Mouse (Mus musculus) A20 (cell line): ENCODE data around the gene Bloc1s6.

Experiments
- DNase-seq: peaks from one replicate; pipeline ENCODE4 v3.0.0-alpha.2; 2011; ENCODE audit warnings: low read depth, low spot score

Gene Bloc1s6

DNA sequence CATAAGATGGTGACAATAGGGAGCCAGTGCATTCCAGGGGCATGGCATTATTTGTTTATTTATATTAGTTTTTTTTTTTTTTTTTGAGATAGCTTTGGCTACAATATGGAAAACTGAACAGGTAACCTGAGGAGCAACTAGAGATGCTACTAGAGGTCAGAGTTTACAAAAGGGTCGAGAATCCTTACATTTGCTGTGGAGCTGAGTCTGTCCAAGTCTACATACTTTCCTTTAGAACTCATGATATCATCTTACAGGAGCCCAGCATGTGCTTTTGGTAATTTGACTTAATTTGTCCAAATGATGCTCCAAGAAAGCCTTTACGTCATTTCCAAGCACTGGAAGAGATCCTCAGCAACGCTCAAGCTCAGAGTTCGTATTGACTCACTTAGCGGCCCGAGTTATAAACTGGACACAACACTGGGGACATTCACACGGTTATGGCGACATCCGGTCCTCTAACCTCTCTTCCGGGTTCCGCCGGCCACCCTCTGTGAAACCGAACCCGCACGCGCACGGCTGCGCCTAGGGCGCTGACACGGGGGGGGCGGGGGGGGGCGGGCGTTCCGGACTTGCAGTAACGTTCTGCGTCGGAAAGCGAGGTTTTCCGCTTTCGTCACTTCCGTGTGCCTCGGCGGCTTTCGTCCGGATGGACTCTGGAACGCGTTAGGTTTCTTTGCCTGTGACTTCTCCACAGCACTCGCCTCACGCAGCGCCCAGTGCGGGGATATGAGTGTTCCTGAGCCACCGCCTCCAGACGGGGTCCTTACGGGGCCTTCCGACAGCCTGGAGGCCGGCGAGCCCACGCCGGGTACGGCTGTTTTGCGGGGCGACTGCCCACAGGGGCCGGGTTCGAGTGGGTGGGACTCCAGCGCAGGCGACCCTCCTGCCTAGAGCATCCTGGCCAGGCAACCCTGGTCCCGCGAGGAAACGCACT is at the start of gene Bloc1s6:
TSS of gene Bloc1s6 (plus strand) at position 610 of the 937 bp plus-strand sequence.
- DNase-seq = peak; percentile 95

DNA sequence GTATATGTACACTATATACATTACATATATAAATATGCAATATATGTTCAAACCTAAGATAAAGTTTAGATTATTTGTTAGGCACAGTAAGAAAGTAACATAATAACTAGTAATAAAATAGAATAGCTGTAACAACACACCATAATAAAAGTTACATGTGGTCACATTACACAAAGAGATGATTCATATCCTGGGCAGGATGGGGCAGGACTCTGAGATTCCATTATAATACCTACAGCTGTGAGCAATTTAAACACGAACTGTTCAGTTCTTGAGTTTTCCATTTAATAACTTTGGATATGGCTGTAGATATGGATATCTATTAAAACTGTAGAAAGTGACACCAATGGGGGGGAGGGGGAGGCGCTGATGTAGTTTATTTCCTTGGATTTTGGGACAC is 40.8 kb upstream of the Bloc1s6 start:
- no peak for DNase-seq

DNA sequence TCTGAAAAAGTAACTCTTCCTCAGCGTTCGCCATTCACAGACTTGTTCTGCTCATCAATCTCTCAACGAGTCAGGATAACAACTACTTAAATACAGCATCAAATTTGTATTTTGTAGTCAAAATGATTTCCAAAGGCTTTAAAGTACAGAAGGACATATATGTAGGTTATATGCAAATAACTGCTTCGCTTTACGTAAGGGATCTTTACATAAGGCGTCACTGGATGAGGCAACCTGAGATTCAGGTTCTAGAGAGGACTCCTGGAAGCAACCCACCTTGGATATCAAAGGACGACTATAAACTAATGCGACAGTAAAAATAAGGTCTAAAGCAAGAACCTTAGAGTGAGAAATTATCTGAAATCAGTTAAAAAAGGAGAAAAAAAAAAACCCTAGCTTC is 37.3 kb upstream of the Bloc1s6 start:
- DNase-seq = no peak

DNA sequence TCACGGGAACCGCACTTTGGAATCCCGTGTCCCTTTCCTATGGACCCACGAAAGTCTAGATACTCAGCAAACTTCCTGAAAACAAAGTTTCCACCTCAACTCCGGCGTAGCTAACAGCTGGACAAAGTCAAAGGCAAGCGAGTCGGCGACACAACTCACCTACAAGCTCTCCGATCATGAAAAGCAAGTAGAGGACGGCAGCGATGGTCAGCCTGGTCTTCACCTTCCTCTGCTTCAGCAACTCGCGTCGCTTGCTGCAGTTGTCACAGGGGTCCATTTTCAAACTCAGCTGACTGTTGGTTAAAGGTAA is 36.5 kb upstream of the Bloc1s6 start:
- DNase-seq = no peak

DNA sequence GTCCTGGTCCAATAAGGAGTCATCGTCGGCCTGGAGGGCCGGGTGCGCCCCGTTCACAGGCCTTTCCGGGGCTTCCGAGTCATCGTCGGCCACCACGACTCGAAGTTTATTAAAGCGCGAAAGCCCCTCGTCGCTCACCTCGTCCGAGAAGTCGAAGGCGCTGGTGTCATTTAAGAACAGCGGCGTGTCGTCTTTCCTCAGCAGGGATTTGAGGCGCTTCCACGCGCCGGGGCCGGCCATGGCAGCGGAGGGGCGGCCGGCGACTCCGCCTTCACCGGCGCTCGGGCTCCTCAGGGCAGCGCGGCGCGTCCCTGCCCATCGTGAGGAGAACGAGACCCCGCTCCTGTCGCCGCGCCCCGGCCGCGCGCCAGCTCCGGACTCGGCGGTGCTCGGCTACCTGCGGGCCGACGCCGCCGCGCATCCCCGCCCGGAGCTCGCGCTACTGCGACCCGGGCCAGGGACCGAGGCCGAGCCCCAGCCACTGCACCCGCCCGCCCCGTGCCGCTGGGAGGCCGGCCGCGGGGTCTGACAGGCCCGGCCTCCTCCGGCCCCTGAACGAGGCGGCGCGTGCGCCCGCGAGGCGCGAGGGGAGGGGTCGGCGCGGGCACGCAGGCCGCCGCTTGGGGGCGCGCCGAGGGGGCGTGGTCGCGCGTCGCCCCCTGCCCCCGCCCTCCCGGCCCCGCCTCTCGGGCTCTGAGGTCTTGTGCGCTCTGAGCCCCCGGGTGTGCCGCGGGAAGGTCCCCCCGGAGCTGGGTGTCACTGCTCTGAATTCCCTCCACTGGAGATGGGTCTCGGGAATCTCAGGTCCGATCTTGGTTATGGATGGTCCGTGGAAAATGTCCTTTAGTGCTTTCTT is 35.9 kb upstream of the Bloc1s6 start, which contains the start of gene Slc30a4:
TSS of gene Slc30a4 (minus strand) at position 483 of the 856 bp plus-strand sequence.
- peak; percentile 55 for DNase-seq

DNA sequence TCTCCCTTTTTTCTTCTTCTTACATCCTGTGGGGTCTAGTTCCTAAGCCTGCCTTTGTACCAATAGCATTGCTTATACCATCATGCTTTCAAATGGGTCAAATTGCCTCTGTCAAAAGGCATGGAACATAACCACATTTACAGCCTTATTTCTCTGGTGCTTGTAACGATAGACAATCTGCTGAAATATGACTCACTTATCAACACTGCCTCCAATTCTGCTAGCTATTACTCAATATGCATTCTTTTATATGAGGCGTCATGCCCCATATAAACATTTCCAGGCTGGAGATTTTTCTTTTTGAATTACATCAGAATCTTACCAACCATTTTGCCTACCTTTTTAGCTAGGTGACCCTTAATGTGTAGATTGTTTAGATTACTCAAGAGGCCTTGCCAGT is 33.7 kb upstream of the Bloc1s6 start:
- no peak for DNase-seq

DNA sequence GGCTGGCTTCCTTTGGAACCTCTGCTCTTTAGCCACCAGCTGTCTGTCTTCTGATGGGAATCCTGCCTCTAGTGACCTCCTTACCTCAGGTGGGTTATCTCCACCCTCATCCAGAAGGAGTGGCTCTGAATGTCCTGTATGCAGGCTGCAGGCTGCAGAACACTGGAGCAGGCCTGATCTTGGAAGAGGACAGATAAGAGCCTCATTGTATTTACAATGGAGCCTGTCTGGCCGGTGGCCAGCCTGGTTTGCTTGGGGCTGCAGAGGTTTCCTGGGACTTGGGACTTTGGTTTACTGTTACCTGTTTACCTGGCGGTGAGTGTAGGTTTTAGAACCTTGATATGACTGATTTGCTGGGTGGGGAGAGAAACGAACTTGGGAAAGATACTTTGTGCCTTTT is 30.2 kb upstream of the Bloc1s6 start:
- DNase-seq = no peak

DNA sequence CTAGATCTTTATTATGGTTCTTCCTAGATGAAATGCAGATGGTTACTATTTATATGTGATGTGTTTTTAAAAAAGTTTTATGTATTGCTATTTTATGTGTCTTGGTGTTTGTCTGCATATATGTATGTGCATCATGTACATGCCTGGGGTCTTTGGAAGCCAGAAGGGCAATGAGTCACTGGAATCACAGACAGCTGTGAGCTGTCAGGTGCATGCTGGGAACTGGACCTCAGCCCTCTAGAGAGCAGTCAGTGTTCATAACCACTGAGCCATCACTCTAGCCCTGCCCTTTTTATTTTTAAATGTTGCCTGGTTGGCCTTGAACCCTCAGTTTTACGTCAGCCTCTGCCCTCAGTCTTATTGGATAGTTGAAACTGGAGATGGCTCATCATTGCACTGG is 29.1 kb upstream of the Bloc1s6 start:
- DNase-seq = no peak

DNA sequence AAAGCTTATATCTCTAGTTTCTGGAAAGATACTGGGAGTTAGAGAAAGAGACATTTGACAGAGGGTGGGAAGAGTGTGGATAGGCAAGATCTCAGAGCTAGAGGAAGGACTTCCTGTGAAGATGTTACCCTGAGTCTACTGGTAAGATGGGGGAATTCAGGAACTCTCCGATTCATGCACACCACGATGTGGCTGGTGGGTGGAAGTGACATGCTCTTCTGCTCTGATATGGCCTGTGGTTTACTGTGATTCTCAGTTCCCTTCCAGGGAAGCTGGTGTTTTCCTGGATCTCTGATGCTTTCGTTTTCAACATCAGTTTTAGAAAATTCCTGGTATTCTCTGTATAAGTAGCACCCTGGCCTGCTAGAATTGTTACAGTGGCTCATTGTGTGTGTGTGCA is 26.4 kb upstream of the Bloc1s6 start:
- DNase-seq = no peak

DNA sequence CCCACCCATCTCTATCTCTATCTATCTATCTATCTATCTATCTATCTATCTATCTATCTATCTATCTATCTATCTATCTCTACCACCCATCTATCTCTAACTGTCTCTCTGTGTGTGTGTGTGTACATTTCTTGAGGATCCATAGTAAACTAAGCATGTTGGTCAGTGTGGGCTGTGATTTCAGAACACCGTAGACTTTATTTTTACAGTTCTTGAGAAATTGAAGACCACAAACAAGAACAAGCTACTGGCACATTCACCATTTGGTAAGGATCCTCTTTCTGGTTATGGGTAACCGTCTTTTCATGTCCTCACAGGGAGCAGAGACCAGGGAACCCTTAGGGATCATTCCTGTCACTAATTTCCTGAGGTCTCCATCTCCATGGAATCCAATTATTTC is 25.5 kb upstream of the Bloc1s6 start:
- no peak for DNase-seq

DNA sequence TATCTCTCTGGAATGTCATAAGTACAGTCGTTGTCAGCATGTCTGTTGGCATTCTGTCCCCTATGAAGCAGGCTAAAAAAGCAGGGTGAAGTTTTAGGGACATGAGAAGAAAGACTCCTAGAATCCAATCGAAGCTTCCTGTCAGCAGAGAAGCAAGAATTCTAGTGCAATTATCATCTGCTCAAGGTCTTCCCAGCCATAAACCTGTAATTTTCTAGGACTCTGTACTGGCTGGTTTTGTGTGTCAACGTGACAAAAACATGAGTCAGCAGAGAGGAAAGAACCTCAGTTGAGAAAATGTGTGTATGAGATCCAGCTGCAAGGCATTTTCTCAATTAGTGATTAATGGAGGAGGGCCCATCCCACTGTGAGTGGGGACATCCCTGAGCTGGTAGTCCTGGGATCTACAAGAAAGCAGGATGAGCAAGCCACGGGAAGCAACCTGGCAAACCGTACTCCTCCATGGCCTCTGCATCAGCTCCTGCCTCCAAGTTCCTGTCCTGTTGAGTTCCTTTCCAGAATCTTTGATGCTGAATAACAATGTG is 23.1 kb upstream of the Bloc1s6 start:
- DNase-seq = no peak

DNA sequence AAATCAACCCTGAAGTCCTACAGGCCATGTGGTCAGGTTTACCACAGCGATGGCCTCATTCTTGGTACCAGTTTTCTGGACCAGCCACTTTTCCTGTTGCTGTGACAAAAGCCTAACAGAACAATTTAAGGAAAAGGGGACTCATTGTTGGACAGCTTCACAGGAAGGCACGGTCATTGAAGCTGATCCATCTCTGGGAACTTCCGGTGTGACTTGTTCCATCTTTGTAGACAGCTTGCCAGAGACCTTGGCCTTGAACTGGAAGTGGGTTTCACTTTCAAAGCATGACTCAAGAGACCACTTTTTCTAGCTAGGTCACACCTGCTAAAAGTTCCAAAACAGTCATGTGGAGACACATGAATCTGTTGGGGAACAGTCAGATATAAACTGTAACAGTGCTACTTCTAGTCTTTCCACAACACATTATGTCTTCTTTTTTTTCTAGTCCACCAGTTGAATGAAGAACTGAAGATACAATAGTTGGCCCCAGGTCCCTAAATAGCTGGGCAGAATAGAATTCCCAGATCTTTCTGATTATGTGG is 21.9 kb upstream of the Bloc1s6 start:
- no peak for DNase-seq

DNA sequence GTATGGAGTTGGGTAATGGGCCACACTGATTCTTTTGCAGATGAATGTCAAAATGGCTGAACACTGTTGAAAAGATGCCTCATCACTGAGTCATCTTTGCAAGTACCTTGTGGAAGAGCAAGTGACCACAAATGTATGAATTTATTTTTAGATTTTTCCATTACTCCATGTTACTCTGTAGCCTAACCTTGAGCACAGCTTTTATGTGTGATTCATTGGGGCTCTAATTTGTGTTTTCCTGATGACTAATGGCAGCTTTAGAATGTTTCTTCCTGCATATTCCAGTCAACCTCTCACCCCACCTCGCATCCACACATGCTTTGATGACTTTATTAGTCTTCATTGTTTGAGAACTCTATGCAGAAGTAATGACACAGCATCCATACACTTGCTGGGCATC is 19.1 kb upstream of the Bloc1s6 start:
- no peak for DNase-seq

DNA sequence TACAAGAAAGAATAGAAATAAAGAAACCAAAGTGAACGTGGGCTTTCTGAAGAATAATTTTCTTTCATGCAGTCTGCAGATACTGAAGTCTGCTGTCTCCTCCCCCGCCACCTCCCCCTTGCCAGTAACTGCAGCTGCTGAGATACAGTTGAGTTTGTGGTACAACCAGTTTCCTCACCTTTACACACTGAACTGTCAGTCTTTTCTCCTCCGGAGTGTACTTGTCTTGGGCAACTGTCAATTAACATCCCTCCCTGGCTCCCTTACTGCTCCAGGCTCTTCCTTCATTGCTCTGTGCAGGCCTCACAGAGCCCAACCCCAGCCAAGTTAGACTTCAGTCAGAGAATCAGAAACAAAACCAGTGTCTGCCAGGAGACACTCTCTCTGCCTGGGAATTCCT is 17.7 kb upstream of the Bloc1s6 start:
- DNase-seq = no peak

DNA sequence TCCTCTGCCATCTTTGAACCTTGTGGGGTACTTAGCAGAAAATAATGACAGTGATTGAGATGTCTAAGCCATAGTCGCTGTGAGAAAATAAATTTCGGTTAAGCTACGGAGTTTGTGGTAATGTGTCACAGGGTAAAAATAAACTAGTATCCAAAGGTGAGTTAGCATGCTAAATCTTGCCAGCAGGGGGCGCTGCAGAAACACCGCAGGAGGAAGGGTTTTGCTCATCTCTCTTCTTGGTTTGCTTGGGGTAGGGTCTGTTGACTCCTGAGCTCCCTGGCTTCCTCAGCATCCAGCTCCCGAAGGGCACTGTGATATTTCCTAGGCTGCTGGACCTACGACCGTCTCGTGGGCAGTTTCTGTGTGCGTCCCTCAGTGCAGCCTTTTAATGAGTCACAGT is 12.7 kb upstream of the Bloc1s6 start:
- peak; percentile 64 for DNase-seq

DNA sequence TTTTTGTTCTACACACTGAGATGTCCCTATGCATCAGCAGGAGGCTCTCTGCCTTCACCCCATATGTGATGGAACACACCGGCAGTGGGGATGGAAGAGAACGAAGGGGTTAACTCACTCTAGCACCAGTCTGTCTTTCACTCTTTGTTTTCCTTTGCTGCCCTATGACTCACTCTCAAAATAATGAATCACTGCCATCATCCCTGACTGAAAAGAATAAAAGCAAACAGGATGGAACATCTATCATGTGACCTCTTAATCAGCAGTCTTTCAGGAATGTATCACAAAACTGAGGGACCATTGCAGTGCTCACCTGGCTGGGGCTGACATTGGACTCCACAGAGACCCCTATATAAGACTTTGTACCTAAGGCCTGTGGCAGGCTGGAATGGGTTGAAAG is 6.8 kb upstream of the Bloc1s6 start:
- no peak for DNase-seq

DNA sequence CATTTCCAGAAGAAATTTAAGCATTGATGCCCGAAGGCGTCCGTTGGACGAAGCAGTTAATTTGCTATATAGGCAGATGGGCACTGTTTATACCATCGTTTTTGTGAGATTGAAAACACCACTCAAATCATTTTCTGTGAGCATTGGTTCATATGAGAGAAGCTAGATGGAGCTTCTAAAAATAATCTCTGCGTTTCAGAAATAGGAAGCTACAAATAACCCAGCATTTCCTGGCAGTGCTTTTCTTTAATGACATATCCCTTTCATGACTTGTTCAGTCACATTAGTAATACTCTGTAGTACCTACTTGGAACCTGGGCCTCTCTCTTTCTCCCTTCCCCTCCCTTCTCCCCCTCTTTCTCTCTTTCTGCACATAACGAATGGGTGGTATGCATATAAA is 720 bp downstream of the Bloc1s6 start:
- no peak for DNase-seq

DNA sequence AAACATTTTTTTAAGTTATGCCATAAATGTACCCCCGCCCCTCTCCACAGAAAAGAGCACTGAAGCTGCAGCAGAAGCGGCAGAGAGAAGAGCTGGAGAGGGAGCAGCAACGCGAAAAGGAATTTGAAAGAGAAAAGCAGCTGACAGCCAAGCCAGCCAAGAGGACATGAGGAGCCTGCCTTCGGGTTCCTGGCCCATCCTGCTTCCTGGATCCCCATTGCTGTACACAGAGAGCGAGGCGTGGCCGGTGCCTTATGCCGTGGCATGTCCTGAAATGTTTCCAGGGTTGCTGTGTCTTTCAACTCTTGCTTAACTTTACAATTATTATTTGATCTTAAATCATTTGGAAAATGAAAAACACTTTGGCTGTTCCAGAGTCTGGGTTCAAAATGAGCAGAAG is 8.2 kb downstream of the Bloc1s6 start:
- no peak for DNase-seq

DNA sequence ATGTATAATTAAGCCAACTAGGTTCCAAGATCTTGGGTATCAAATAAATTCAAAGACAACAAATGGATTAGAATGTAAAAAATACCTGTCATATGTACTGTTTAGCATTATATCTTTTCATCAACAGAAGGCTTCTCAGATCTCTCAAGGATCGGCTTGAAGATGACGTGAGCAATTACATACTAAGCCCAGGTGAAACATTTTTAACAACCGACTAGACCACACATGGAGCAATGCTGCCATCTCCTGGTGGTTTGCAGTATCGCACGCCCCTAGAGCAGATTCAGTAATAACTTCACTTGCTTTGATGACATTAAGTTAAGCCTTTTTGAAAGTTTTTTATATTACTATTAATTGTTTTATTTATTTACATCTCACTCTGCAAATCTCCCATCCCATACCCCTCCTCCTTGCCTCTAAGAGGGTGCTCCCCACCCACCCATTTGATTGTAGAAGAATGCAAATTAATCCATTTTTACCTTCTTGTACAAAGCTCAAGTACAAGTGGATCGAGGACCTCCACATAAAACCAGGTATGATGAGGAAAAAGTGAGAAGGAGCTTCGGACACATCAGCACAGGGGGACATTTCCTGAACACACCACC is 15.5 kb downstream of the Bloc1s6 start:
- peak; percentile 66 for DNase-seq

DNA sequence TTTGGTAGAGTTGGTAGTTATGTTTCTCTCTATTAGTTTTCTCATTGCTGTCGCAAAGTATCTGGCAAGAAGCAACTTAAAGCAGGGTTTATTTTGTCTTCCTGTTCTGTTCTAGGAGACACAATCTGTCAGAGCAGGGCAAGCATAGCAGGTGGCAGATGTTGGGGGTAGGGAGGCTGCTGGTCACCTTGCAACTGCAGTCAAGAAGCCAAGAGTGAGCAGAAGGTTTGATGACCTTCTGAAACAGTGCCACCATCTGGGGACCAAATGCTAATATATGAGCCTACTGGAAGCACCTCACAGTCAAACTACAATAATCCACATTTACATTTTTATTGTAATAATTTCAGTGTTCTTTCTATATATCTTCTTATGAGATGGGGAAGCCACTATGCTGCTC is 21.5 kb downstream of the Bloc1s6 start:
- no peak for DNase-seq

DNA sequence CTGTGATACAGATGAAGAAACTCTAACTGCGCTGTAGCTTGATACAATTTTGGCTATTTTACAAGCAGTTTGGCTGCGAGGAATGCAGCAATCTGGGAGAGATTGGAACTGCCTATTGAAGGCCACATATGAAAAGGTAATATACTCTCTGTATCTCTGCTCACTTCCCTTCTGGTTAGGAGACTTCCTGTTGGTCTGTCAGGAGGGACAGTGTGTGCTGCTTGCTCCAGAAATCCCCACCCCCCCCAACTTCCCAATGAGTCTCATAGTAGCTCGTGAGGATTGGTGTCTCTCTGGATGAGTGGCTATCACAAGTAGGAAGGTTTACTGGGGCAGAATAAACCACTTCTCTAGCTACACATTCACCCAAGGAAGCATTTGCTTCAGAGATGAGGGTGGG is 24.7 kb downstream of the Bloc1s6 start:
- DNase-seq = no peak

DNA sequence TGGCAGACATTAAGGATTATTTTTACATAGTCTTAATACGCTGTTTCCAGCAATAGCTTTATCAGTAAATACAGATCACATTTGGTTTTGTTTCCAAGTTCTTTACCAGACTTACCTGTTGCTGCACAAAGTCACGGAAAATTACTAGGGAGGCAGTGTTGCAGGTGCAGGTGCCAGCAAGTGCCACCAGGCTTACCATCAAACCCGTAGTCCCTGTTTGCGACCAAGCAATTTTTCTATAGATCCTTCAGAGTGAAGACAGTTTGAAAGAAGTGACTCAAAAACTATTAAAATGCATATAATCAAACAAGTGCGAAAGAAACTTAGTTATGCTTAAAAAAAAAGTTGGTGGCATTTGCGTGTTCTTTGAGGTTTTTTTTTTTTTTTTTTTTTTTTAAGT is 26.2 kb downstream of the Bloc1s6 start:
- DNase-seq = no peak
